Mouse (Mus musculus) brain, adult 10 weeks (tissue): ENCODE measurements around the gene Ciao2a. TPM values are rescaled to one million over a fixed set of nuclear protein-coding genes. Genes with fewer than 3 reads are reported as not detected.

Experiments used
- polyA plus RNA-seq: library from polyadenylated mRNA; stranded (reverse); fragments of 350-450 nt; fragmentation: Illumina TruSeq; extraction: RNeasy Lipid Tissue Mini Kit (QIAGEN cat#74804); gene quantifications from one replicate; pipeline ENCODE4 v1.2.3, GENCODE M21; 2015; ENCODE audit warnings: low read depth, low replicate concordance

Ciao2a gene
- polyA plus RNA-seq, result 46.7 TPM

GRCm38 (mm10) chr9:66126456-66127192 lies at the start of gene Ciao2a, which contains the start of gene Snx1:
TSS of gene Ciao2a (plus strand) at chr9:66126611.
TSS of gene Snx1 (minus strand) at chr9:66126587.

GRCm38 (mm10) chr9:66157958-66158830 lies 31.8 kb downstream of the Ciao2a start, which contains the start of gene Dapk2:
TSS of gene Dapk2 (plus strand) at chr9:66158223.

Other genes starting within 250 kb of the Ciao2a start
- 0.86 TPM for gene Pclaf, start 236.4 kb upstream of the Ciao2a start, polyA plus RNA-seq
- 28.3 TPM for gene Trip4, start 217.8 kb upstream of the Ciao2a start, polyA plus RNA-seq
- 16.0 TPM for gene Csnk1g1, start 217.7 kb upstream of the Ciao2a start, polyA plus RNA-seq
- gene Ppib, start 66.4 kb upstream of the Ciao2a start, polyA plus RNA-seq, result 293 TPM
- gene Snx22, start 56.9 kb upstream of the Ciao2a start, polyA plus RNA-seq, result 5.9 TPM
- gene Snx1, start within 50 bp of the Ciao2a start, polyA plus RNA-seq, result 100 TPM
- 2.5 TPM for gene Dapk2, start 31.6 kb downstream of the Ciao2a start, polyA plus RNA-seq
- gene Herc1, start 223.8 kb downstream of the Ciao2a start, polyA plus RNA-seq, result 51.3 TPM